Mouse (Mus musculus) C2C12 (cell line): ENCODE measurements around the gene Slx1b. TPM values are rescaled to one million over a fixed set of nuclear protein-coding genes. Genes with fewer than 3 reads are reported as not detected.

Source experiments
- H3K27me3 ChIP-seq: one replicate; pipeline ENCODE4 v1.6.1; 2011; ENCODE audit not compliant: control insufficient read depth, insufficient read depth, insufficient read length
- H3K36me3 ChIP-seq: one replicate; pipeline ENCODE4 v1.6.1; 2011; ENCODE audit not compliant: control insufficient read depth, insufficient read depth
- H3K4me3 ChIP-seq: one replicate; pipeline ENCODE4 v1.5.1; 2011; ENCODE audit warnings: mild to moderate bottlenecking, control low read depth; ENCODE audit not compliant: poor library complexity, insufficient read depth, severe bottlenecking
- H3K79me2 ChIP-seq: one replicate; pipeline ENCODE4 v1.6.1; 2011; ENCODE audit not compliant: control insufficient read depth, insufficient read depth
- H3K79me3 ChIP-seq: one replicate; pipeline ENCODE4 v1.6.1; 2011; ENCODE audit warnings: low read depth, control low read depth
- H3ac ChIP-seq: one replicate; pipeline ENCODE3; 2011; ENCODE audit warnings: low read depth; ENCODE audit not compliant: control insufficient read depth, insufficient read length
- CEBPB ChIP-seq: IDR thresholded peaks from one replicate; pipeline ENCODE4 v1.6.1; 2011; ENCODE audit warnings: low read depth, mild to moderate bottlenecking, control low read depth, moderate library complexity
- CTCF ChIP-seq: IDR thresholded peaks from one replicate; pipeline ENCODE4 v1.5.1; 2011; ENCODE audit not compliant: control insufficient read depth, insufficient read depth, insufficient read length
- FOSL1 ChIP-seq: IDR thresholded peaks from one replicate; pipeline ENCODE4 v1.8.0; 2011; ENCODE audit warnings: mild to moderate bottlenecking, low read length; ENCODE audit not compliant: poor library complexity, insufficient read depth, severe bottlenecking
- MAX ChIP-seq: IDR thresholded peaks from one replicate; pipeline ENCODE4 v1.6.1; 2011; ENCODE audit warnings: mild to moderate bottlenecking, control low read depth
- MYOD1 ChIP-seq: IDR thresholded peaks from one replicate; pipeline ENCODE4 v1.6.1; 2011; ENCODE audit warnings: low read depth; ENCODE audit not compliant: control insufficient read depth, insufficient read length
- MYOG ChIP-seq: IDR thresholded peaks from one replicate; pipeline ENCODE4 v1.6.1; 2011; ENCODE audit not compliant: control insufficient read depth, insufficient read length; ENCODE audit errors: extremely low read depth
- USF1 ChIP-seq: IDR thresholded peaks from one replicate; pipeline ENCODE4 v1.6.1; 2011; ENCODE audit warnings: low read depth, mild to moderate bottlenecking, control low read depth, moderate library complexity
- polyA plus RNA-seq: library from polyadenylated mRNA; unstranded; fragments of >200 nt; fragmentation: generic; extraction: Trizol; gene quantifications from one replicate; pipeline ENCODE4 v1.2.1, GENCODE M21; 2012; ENCODE audit warnings: missing spikeins

Slx1b gene
- polyA plus RNA-seq, 1 experiment: 5.4 TPM

DNA sequence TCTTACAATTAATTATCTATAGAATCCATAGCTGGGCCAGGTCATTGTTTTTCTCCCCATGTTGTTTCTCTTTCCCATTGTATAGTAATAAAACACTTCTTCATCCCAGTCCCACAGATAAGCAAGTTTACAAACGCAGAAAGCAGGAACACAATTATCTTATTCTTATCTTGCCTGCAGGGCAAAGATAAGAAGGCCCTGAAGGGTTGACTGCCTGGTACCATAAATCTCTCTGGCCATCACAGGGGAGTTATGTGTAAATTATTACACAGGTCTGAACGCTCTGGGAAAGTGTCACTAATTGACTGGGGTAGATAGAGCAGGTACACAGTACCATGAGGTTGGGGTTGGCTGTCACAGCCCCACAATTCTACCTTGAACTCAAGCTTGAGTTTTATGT lies 44.7 kb downstream of the Slx1b start:
- Histone ChIP-seq H3K36me3 (no peaks in the 10 kb centered on the region), H3ac (no peak overlapping the region), H3K79me3 (peaks cover 22% of the 10 kb centered on the region), H3K79me2 (peaks cover 27% of the 10 kb centered on the region), H3K27me3 (no peaks in the 10 kb centered on the region), H3K4me3 (no peak overlapping the region)
- TF ChIP-seq CEBPB: no peak
- TF ChIP-seq MAX: no peak
- TF ChIP-seq MYOG: no peak
- TF ChIP-seq FOSL1: no peak
- no peak for TF ChIP-seq MYOD1
- TF ChIP-seq CTCF: no peak
- TF ChIP-seq USF1: no peak

DNA sequence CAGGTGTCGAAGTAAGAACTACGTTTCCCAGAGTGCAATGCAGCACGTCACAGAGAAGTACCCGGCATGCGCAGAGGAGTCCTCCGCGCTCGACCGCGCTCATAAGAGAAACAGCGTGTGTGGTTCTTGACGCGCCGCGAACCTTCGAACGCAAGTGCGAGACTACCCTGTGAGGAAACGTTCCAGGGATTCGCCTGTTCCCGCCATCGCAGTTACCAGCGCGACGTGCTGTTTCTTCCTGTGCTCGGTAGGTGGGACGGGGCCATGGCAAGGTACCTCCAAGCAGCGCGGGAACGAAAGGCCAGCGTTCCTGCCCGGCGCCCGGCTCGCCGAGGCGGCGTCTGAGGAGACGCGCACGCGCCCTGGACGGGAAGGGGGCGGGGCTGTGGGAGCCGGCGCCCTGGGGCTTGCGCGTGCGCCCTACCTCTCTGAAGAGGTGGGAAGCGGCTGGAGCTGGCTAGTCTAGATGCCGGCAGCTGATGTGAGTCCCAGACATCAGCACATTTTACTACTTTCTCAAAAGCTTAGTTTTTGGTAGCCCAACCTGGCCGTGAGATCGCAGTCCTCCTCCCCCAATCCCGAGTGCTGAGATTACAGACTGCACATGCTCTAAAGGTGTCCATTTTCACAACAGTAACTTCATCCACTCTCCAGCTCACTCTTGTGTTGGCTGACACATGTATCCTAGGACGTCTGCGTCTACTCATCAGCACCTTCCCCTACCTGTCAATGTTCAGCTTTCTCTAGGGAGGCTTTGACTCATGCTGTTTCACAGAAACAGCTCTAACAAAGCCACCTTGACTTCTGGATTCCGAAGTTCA lies 46.1 kb downstream of the Slx1b start, which contains the start of gene Sgf29:
TSS of gene Sgf29 (plus strand) at position 79 of the 821 bp plus-strand sequence.
- Histone ChIP-seq H3K36me3 (no peaks in the 10 kb centered on the region), H3K79me2 (peaks cover 27% of the 10 kb centered on the region), H3K4me3 (peak within 1 kb of the TSS; percentile 51), H3K79me3 (peaks cover 19% of the 10 kb centered on the region), H3ac (peak within 1 kb of the TSS; percentile 94), H3K27me3 (no peaks in the 10 kb centered on the region)
- TF ChIP-seq USF1: no peak
- no peak for TF ChIP-seq MYOG
- no peak for TF ChIP-seq FOSL1
- TF ChIP-seq MYOD1: no peak
- peak; percentile 76 for TF ChIP-seq MAX
- no peak for TF ChIP-seq CTCF

DNA sequence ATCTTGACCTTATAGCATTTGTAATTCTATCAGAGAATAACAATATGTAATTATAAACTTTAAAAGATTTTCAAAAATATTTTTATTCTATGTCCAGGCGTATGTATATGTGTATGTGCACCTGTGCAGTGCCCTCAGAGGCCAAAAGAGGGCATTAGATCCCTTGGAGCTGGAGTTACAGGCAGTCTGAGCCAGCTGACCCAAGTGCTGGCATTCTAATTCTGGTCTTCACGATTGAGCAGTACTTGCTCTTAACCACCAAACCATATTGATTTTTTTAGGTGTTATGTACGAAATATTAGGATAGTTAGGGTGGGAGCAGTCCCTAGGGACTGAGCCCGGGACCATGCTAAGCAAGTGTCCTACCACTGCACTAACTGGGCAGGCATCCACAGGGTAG lies 47.1 kb downstream of the Slx1b start:
- H3K4me3 ChIP-seq: no peak overlapping the region
- H3ac ChIP-seq: no peak overlapping the region
- H3K79me2 ChIP-seq: peaks cover 27% of the 10 kb centered on the region
- no peaks in the 10 kb centered on the region for H3K36me3 ChIP-seq
- H3K27me3 ChIP-seq: no peaks in the 10 kb centered on the region
- H3K79me3 ChIP-seq: peaks cover 18% of the 10 kb centered on the region
- TF ChIP-seq MAX (no peak), CEBPB (no peak), FOSL1 (no peak), MYOD1 (no peak), MYOG (no peak), USF1 (no peak), CTCF (no peak)

DNA sequence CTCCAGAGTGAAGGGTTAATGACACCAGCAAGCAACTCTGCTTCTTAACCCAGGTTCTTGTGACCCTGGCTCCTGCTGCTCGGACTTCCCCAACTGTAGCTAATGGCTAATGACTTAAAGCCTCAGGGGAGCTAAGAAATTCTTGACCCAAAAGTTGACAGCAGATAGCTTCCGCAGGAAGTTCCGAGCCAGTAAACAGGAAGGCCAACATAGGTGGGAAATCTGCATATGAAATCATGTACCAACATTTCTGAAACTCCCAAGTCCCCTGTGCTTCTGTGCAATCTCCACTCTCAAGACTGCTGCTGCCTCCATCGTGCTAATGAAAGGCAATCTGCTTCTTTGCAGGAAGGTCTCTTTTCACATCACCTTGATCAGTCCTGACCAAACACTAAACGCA lies 49.9 kb downstream of the Slx1b start:
- peaks cover 7% of the 10 kb centered on the region for H3K79me3 ChIP-seq
- TF ChIP-seq USF1 (no peak), FOSL1 (no peak), MYOG (no peak), CEBPB (no peak), MAX (no peak), CTCF (no peak), MYOD1 (no peak)

DNA sequence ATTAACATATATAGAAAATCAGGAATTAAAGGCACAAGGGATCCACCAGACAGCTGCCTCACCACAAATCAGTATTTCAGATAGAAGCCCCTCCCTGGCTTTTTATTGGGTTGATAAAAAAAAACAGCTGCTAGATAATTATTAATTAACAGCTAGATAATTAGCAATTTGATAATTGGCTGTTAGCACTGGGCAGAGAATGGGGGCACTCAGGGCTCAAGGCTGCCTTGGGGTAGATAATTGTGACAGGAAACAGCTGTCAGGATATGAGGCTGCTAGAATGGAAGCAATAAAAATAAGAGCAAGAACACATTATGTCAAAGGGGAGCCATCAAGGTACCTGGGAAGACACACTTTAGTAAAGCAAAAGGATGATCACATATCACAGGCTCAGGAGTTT lies 50.7 kb downstream of the Slx1b start:
- no peak for TF ChIP-seq USF1
- TF ChIP-seq MYOG: no peak
- no peak for TF ChIP-seq CEBPB
- no peak for TF ChIP-seq CTCF
- no peaks in the 10 kb centered on the region for H3K36me3 ChIP-seq
- no peak overlapping the region for H3K4me3 ChIP-seq
- H3K79me3 ChIP-seq: peaks cover 4% of the 10 kb centered on the region
- H3K79me2 ChIP-seq: peaks cover 4% of the 10 kb centered on the region
- H3K27me3 ChIP-seq: no peaks in the 10 kb centered on the region
- no peak overlapping the region for H3ac ChIP-seq

More for the DNA sequence above, 49.9 kb downstream of the Slx1b start:
- H3K4me3 ChIP-seq: no peak overlapping the region
- H3K79me2 ChIP-seq: peaks cover 9% of the 10 kb centered on the region
- no peaks in the 10 kb centered on the region for H3K36me3 ChIP-seq
- no peak overlapping the region for H3ac ChIP-seq
- H3K27me3 ChIP-seq: no peaks in the 10 kb centered on the region
